Mouse (Mus musculus): Measurements from ENCODE around the gene Atg16l1. TPM values are rescaled to one million over a fixed set of nuclear protein-coding genes. Genes with fewer than 3 reads are reported as not detected.

Atg16l1 gene
- total RNA-seq (2021): 10 to 100 TPM; 14.2 to 14.9 TPM
- long read RNA-seq, experiment 1, transcript Atg16l1-201 (18 exons, 3,130 nt): minor isoform, 5 of 32 reads
- long read RNA-seq, experiment 1, transcript Atg16l1-203 (19 exons, 3,102 nt): major isoform, 11 of 32 reads
- long read RNA-seq, experiment 1, partial matches to known transcripts: 3 of 32 reads
- long read RNA-seq, experiment 1, other reads (novel, unspliced or antisense): 10 of 32 reads
- long read RNA-seq, experiment 2, transcript Atg16l1-201 (18 exons, 3,130 nt): minor isoform, 7 of 42 reads
- long read RNA-seq, experiment 2, transcript Atg16l1-203 (19 exons, 3,102 nt): major isoform, 20 of 42 reads
- long read RNA-seq, experiment 2, partial matches to known transcripts: 1 of 42 reads
- long read RNA-seq, experiment 2, other reads (novel, unspliced or antisense): 10 of 42 reads

- DNase-seq: peak; percentile 94
- intact Hi-C loops (cut with DNase I; ENCODE audit: low total_unique reads): no loop called here
Measured at GRCm38 (mm10) chr1:87755641-87756470, at the start of gene Atg16l1. Gene Atg16l1 (plus strand): TSS chr1:87755870.

GRCm38 (mm10) chr1:87706361-87706760 lies 49.3 kb upstream of the Atg16l1 start:
- intact Hi-C loops (cut with DNase I; ENCODE audit: low total_unique reads): no loop called here

GRCm38 (mm10) chr1:87709020-87709419 lies 46.6 kb upstream of the Atg16l1 start:
- intact Hi-C loops (cut with DNase I; ENCODE audit: low total_unique reads): no loop called here
- no peak for DNase-seq

More at GRCm38 (mm10) chr1:87706361-87706760, 49.3 kb upstream of the Atg16l1 start:
- no peak for DNase-seq

- no peak for DNase-seq
- intact Hi-C loops (cut with DNase I; ENCODE audit: low total_unique reads): no loop called here
Measured at GRCm38 (mm10) chr1:87709661-87710270, 45.9 kb upstream of the Atg16l1 start.

GRCm38 (mm10) chr1:87711938-87712613 lies 43.6 kb upstream of the Atg16l1 start:
- intact Hi-C loops (cut with DNase I; ENCODE audit: low total_unique reads): no loop called here
- DNase-seq: no peak

- intact Hi-C loops (cut with DNase I; ENCODE audit: low total_unique reads): no loop called here
- DNase-seq: no peak
Measured at GRCm38 (mm10) chr1:87712614-87712971, 43.1 kb upstream of the Atg16l1 start.

GRCm38 (mm10) chr1:87721382-87721781 lies 34.3 kb upstream of the Atg16l1 start:
- intact Hi-C loops (cut with DNase I; ENCODE audit: low total_unique reads): loop anchor here (10.0 kb wide), 1 partner anchor 247 kb away; the partner anchor contains the start of gene Snorc
- peak; percentile 35 for DNase-seq

- intact Hi-C loops (cut with DNase I; ENCODE audit: low total_unique reads): loop anchor here (10.0 kb wide), 1 partner anchor 247 kb away; the partner anchor contains the start of gene Snorc
- no peak for DNase-seq
Measured at GRCm38 (mm10) chr1:87722081-87722480, 33.6 kb upstream of the Atg16l1 start.

GRCm38 (mm10) chr1:87723351-87723750 lies 32.3 kb upstream of the Atg16l1 start:
- no peak for DNase-seq
- intact Hi-C loops (cut with DNase I; ENCODE audit: low total_unique reads): loop anchor here (10.0 kb wide), 1 partner anchor 249 kb away; the partner anchor contains the start of gene Snorc

- intact Hi-C loops (cut with DNase I; ENCODE audit: low total_unique reads): loop anchor here (10.0 kb wide), 1 partner anchor 254 kb away; the partner anchor contains the start of gene Snorc
Measured at GRCm38 (mm10) chr1:87729070-87729469, 26.6 kb upstream of the Atg16l1 start.

GRCm38 (mm10) chr1:87729850-87730249 lies 25.8 kb upstream of the Atg16l1 start:
- intact Hi-C loops (cut with DNase I; ENCODE audit: low total_unique reads): loop anchor here (10.0 kb wide), 1 partner anchor 255 kb away; the partner anchor contains the start of gene Snorc
- DNase-seq: no peak

More at GRCm38 (mm10) chr1:87729070-87729469, 26.6 kb upstream of the Atg16l1 start:
- DNase-seq: no peak

- intact Hi-C loops (cut with DNase I; ENCODE audit: low total_unique reads): no loop called here
- no peak for DNase-seq
Measured at GRCm38 (mm10) chr1:87730271-87730670, 25.4 kb upstream of the Atg16l1 start.

- intact Hi-C loops (cut with DNase I; ENCODE audit: low total_unique reads): no loop called here
- no peak for DNase-seq
Measured at GRCm38 (mm10) chr1:87733212-87733611, 22.5 kb upstream of the Atg16l1 start.

GRCm38 (mm10) chr1:87734153-87734552 lies 21.5 kb upstream of the Atg16l1 start:
- intact Hi-C loops (cut with DNase I; ENCODE audit: low total_unique reads): no loop called here
- no peak for DNase-seq

GRCm38 (mm10) chr1:87740584-87741290 lies 14.9 kb upstream of the Atg16l1 start:
- no peak for DNase-seq
- intact Hi-C loops (cut with DNase I; ENCODE audit: low total_unique reads): no loop called here

- DNase-seq: no peak
- intact Hi-C loops (cut with DNase I; ENCODE audit: low total_unique reads): no loop called here
Measured at GRCm38 (mm10) chr1:87749360-87749973, 6.2 kb upstream of the Atg16l1 start.

- intact Hi-C loops (cut with DNase I; ENCODE audit: low total_unique reads): no loop called here
Measured at GRCm38 (mm10) chr1:87763821-87764220, 8.2 kb downstream of the Atg16l1 start.

GRCm38 (mm10) chr1:87765741-87766140 lies 10.1 kb downstream of the Atg16l1 start:
- no peak for DNase-seq
- intact Hi-C loops (cut with DNase I; ENCODE audit: low total_unique reads): loop anchor here (5.0 kb wide), 1 partner anchor 157 kb away; no protein-coding TSS in a partner anchor

More at GRCm38 (mm10) chr1:87763821-87764220, 8.2 kb downstream of the Atg16l1 start:
- DNase-seq: no peak

All from gastrocnemius, postnatal 14 days (tissue).